ENCODE assay signal across 8 mouse cellular contexts in genomic region chr8:25343160-25343602, GRCm38 (mm10).
DNase-seq lines count a peak whose midpoint lies in the region; ATAC-seq and TF ChIP-seq lines count a peak whose summit lies in the region.

No protein-coding gene starts in this region.

- TF ChIP-seq POLR2A in embryonic fibroblast, embryonic 13.5 days (IDR thresholded peaks at IDR 0.05; ENCODE audit: low read depth, low read length) = peak; percentile 16; the same call in 1 of the 2 replicates

- H3K36me3 ChIP-seq in hindbrain, embryonic 12.5 days = no peaks in the 10 kb centered on the region
- no peaks in the 10 kb centered on the region for H3K36me3 ChIP-seq in hindbrain, embryonic 16.5 days (ENCODE audit: control insufficient read depth, insufficient read depth, low read length)
- H3K36me3 ChIP-seq in intestine, embryonic 16.5 days (ENCODE audit: control insufficient read depth, insufficient read depth, low read length) = no peaks in the 10 kb centered on the region

- 66% methylated on average over 10 of the region's 10 CpGs for WGBS in hindbrain, embryonic 12.5 days
- 73% methylated on average over 10 of the region's 10 CpGs for WGBS in hindbrain, embryonic 16.5 days
- WGBS in intestine, embryonic 16.5 days = 51% methylated on average over 10 of the region's 10 CpGs

- H3K9me3 ChIP-seq in hindbrain, embryonic 12.5 days (replicated peaks) = peaks cover 5% of the 10 kb centered on the region; the same call in 1 of the 2 replicates
- no peaks in the 10 kb centered on the region for H3K9me3 ChIP-seq in hindbrain, embryonic 16.5 days (ENCODE audit: control insufficient read depth, low read length)
- H3K9me3 ChIP-seq in intestine, embryonic 16.5 days (ENCODE audit: control insufficient read depth, low read length) = no peaks in the 10 kb centered on the region

- H3K4me1 ChIP-seq in hindbrain, embryonic 12.5 days = peaks cover 5% of the 10 kb centered on the region
- no peaks in the 10 kb centered on the region for H3K4me1 ChIP-seq in hindbrain, embryonic 16.5 days (ENCODE audit: control insufficient read depth, insufficient read depth, low read depth, low read length)
- H3K4me1 ChIP-seq in embryonic fibroblast, embryonic 13.5 days (ENCODE audit: control insufficient read depth, insufficient read depth, low read length) = peaks cover 3% of the 10 kb centered on the region; the same call in 1 of the 2 replicates
- 0 out of 2 replicates have a peak, but pooled peaks cover 4% of the 10 kb centered on the region for H3K4me1 ChIP-seq in intestine, embryonic 16.5 days (ENCODE audit: control insufficient read depth, insufficient read depth, low read length)

- DNase-seq in lung, postnatal 10 days = peak; percentile 73
- DNase-seq in spleen, postnatal 4 days (ENCODE audit: low spot score in 2 of 2) = no peak
- DNase-seq in layer of hippocampus, adult 9-11 months = no peak

- no peak overlapping the region for H3K4me2 ChIP-seq in hindbrain, embryonic 12.5 days (replicated peaks)
- no peak overlapping the region for H3K4me2 ChIP-seq in hindbrain, embryonic 16.5 days (ENCODE audit: low read length)
- H3K4me2 ChIP-seq in intestine, embryonic 16.5 days (ENCODE audit: low read depth, low read length) = no peak overlapping the region

- ATAC-seq in hindbrain, embryonic 12.5 days (ENCODE audit: low FRiP score) = no peak
- ATAC-seq in hindbrain, embryonic 16.5 days = no peak
- ATAC-seq in intestine, embryonic 16.5 days = peak; percentile 77
- ATAC-seq in inflammation-experienced regulatory T-cells, adult 6 months = no peak

- peak; percentile 18; the same call in 1 of the 2 replicates for TF ChIP-seq CTCF in embryonic fibroblast, embryonic 13.5 days (IDR thresholded peaks at IDR 0.05; ENCODE audit: borderline replicate concordance, insufficient read depth, low read length)

- H3K4me3 ChIP-seq in hindbrain, embryonic 12.5 days = no peak overlapping the region
- no peak overlapping the region for H3K4me3 ChIP-seq in hindbrain, embryonic 16.5 days (ENCODE audit: low read length)
- no peak overlapping the region; the same call in 1 of the 2 replicates for H3K4me3 ChIP-seq in embryonic fibroblast, embryonic 13.5 days (ENCODE audit: insufficient read depth, low read length)
- H3K4me3 ChIP-seq in intestine, embryonic 16.5 days (ENCODE audit: low read length) = no peak overlapping the region

- H3K27me3 ChIP-seq in hindbrain, embryonic 12.5 days = no peaks in the 10 kb centered on the region
- H3K27me3 ChIP-seq in hindbrain, embryonic 16.5 days (replicated peaks; ENCODE audit: control insufficient read depth, insufficient read depth, low read length) = no peaks in the 10 kb centered on the region
- no peaks in the 10 kb centered on the region for H3K27me3 ChIP-seq in intestine, embryonic 16.5 days (replicated peaks; ENCODE audit: control insufficient read depth, insufficient read depth, low read length)

- H3K27ac ChIP-seq in hindbrain, embryonic 12.5 days = peak overlapping the region; percentile 48; the same call in 1 of the 2 replicates
- no peak overlapping the region for H3K27ac ChIP-seq in hindbrain, embryonic 16.5 days (ENCODE audit: low read depth, low read length)
- H3K27ac ChIP-seq in embryonic fibroblast, embryonic 13.5 days (ENCODE audit: insufficient read depth, low read length) = peak overlapping the region; percentile 88
- H3K27ac ChIP-seq in intestine, embryonic 16.5 days (ENCODE audit: low read length) = 0 out of 2 replicates have a peak overlapping the region, but pooled peaks have one; percentile 8

- no peak overlapping the region for H3K9ac ChIP-seq in hindbrain, embryonic 12.5 days
- H3K9ac ChIP-seq in hindbrain, embryonic 16.5 days (ENCODE audit: low read depth, low read length) = no peak overlapping the region
- H3K9ac ChIP-seq in intestine, embryonic 16.5 days (ENCODE audit: low read depth, low read length) = no peak overlapping the region
